Mouse (Mus musculus): ENCODE data around the gene Ackr3. TPM values are rescaled to one million over a fixed set of nuclear protein-coding genes. Genes with fewer than 3 reads are reported as not detected.

The Ackr3 gene
- polyA plus RNA-seq, 2 experiments = 1.9 to 3.3 TPM

- Histone ChIP-seq H3K27me3 (ENCODE audit: control insufficient read depth, insufficient read depth, low read length) (no peaks in the 10 kb centered on the region), H3K4me2 (ENCODE audit: low read depth) (no peak overlapping the region), H3K4me3 (ENCODE audit: insufficient read depth in 1 of 2, low read depth in 2 of 2, low read length in 2 of 2) (no peak overlapping the region), H3K9me3 (ENCODE audit: control insufficient read depth, low read length) (no peaks in the 10 kb centered on the region), H3K9ac (replicated peaks) (no peak overlapping the region), H3K27ac (no peak overlapping the region), H3K36me3 (replicated peaks; ENCODE audit: control insufficient read depth, insufficient read depth, low read depth) (no peaks in the 10 kb centered on the region), H3K4me1 (replicated peaks; ENCODE audit: control insufficient read depth in 2 of 2, insufficient read depth in 2 of 2, low read length in 1 of 2) (peaks cover 0 to 2% of the 10 kb centered on the region in 2 experiments; a peak in 1 of 4 replicates)
- TF ChIP-seq EP300 (IDR thresholded peaks at IDR 0.05; ENCODE audit: low read depth) (no peak), CTCF (IDR thresholded peaks at IDR 0.05; ENCODE audit: low read depth) (no peak)
- DNase-seq (ENCODE audit: low read depth in 3 of 3, low spot score in 3 of 3) = no peak
- ATAC-seq (ENCODE audit: insufficient read depth) = no peak
- WGBS (ENCODE audit: insufficient replicate concordance) = 76% methylated on average over 6 of the region's 6 CpGs
Observed at GRCm38 (mm10) chr1:90214926-90215325, 11.1 kb downstream of the Ackr3 start.

- H3K27ac ChIP-seq = no peak overlapping the region
- H3K9me3 ChIP-seq (ENCODE audit: control insufficient read depth, low read length) = no peaks in the 10 kb centered on the region
- DNase-seq (ENCODE audit: low read depth in 3 of 3, low spot score in 3 of 3) = no peak
- H3K9ac ChIP-seq (replicated peaks) = no peak overlapping the region
- no peak overlapping the region for H3K4me3 ChIP-seq (ENCODE audit: insufficient read depth in 1 of 2, low read depth in 2 of 2, low read length in 2 of 2)
- no peaks in the 10 kb centered on the region for H3K36me3 ChIP-seq (replicated peaks; ENCODE audit: control insufficient read depth, insufficient read depth, low read depth)
- no peaks in the 10 kb centered on the region for H3K27me3 ChIP-seq (ENCODE audit: control insufficient read depth, insufficient read depth, low read length)
- 5% methylated on average over 2 of the region's 2 CpGs for WGBS (ENCODE audit: insufficient replicate concordance)
- TF ChIP-seq EP300 (IDR thresholded peaks at IDR 0.05; ENCODE audit: low read depth) (no peak), CTCF (IDR thresholded peaks at IDR 0.05; ENCODE audit: low read depth) (no peak)
- H3K4me2 ChIP-seq (ENCODE audit: low read depth) = no peak overlapping the region
- no peak for ATAC-seq (ENCODE audit: insufficient read depth)
- peaks cover 0 to 2% of the 10 kb centered on the region in 2 experiments; a peak in 1 of 4 replicates for H3K4me1 ChIP-seq (replicated peaks; ENCODE audit: control insufficient read depth in 2 of 2, insufficient read depth in 2 of 2, low read length in 1 of 2)
Observed at GRCm38 (mm10) chr1:90215881-90216280, 12.1 kb downstream of the Ackr3 start.

GRCm38 (mm10) chr1:90216395-90216794 lies 12.6 kb downstream of the Ackr3 start:
- H3K4me3 ChIP-seq (ENCODE audit: insufficient read depth in 1 of 2, low read depth in 2 of 2, low read length in 2 of 2) = no peak overlapping the region
- DNase-seq (ENCODE audit: low read depth in 3 of 3, low spot score in 3 of 3) = no peak

GRCm38 (mm10) chr1:90220280-90220679 lies 16.5 kb downstream of the Ackr3 start:
- peaks cover 0 to 2% of the 10 kb centered on the region in 2 experiments; a peak in 1 of 4 replicates for H3K4me1 ChIP-seq (replicated peaks; ENCODE audit: control insufficient read depth in 2 of 2, insufficient read depth in 2 of 2, low read length in 1 of 2)
- WGBS (ENCODE audit: insufficient replicate concordance) = 54% methylated on average over 9 of the region's 9 CpGs
- ATAC-seq (ENCODE audit: insufficient read depth) = no peak

More at GRCm38 (mm10) chr1:90216395-90216794, 12.6 kb downstream of the Ackr3 start:
- TF ChIP-seq CTCF (IDR thresholded peaks at IDR 0.05; ENCODE audit: low read depth) (no peak), EP300 (IDR thresholded peaks at IDR 0.05; ENCODE audit: low read depth) (no peak)
- Histone ChIP-seq H3K9ac (replicated peaks) (no peak overlapping the region), H3K36me3 (replicated peaks; ENCODE audit: control insufficient read depth, insufficient read depth, low read depth) (no peaks in the 10 kb centered on the region), H3K27me3 (ENCODE audit: control insufficient read depth, insufficient read depth, low read length) (no peaks in the 10 kb centered on the region), H3K27ac (no peak overlapping the region), H3K4me2 (ENCODE audit: low read depth) (no peak overlapping the region), H3K4me1 (replicated peaks; ENCODE audit: control insufficient read depth in 2 of 2, insufficient read depth in 2 of 2, low read length in 1 of 2) (peaks cover 0 to 2% of the 10 kb centered on the region in 2 experiments; a peak in 1 of 4 replicates), H3K9me3 (ENCODE audit: control insufficient read depth, low read length) (no peaks in the 10 kb centered on the region)
- WGBS (ENCODE audit: insufficient replicate concordance) = 52% methylated on average over 1 of the region's 1 CpGs
- no peak for ATAC-seq (ENCODE audit: insufficient read depth)

GRCm38 (mm10) chr1:90220844-90221243 lies 17.1 kb downstream of the Ackr3 start:
- Histone ChIP-seq H3K4me3 (ENCODE audit: insufficient read depth in 1 of 2, low read depth in 2 of 2, low read length in 2 of 2) (no peak overlapping the region), H3K4me2 (ENCODE audit: low read depth) (no peak overlapping the region), H3K9ac (replicated peaks) (no peak overlapping the region), H3K4me1 (replicated peaks; ENCODE audit: control insufficient read depth in 2 of 2, insufficient read depth in 2 of 2, low read length in 1 of 2) (peaks cover 0 to 3% of the 10 kb centered on the region in 2 experiments; a peak in 1 of 4 replicates), H3K27me3 (ENCODE audit: control insufficient read depth, insufficient read depth, low read length) (no peaks in the 10 kb centered on the region), H3K36me3 (replicated peaks; ENCODE audit: control insufficient read depth, insufficient read depth, low read depth) (no peaks in the 10 kb centered on the region), H3K27ac (no peak overlapping the region), H3K9me3 (ENCODE audit: control insufficient read depth, low read length) (no peaks in the 10 kb centered on the region)
- DNase-seq (ENCODE audit: low read depth in 3 of 3, low spot score in 3 of 3) (no peak), ATAC-seq (ENCODE audit: insufficient read depth) (no peak)
- 71% methylated on average over 4 of the region's 4 CpGs for WGBS (ENCODE audit: insufficient replicate concordance)
- TF ChIP-seq EP300 (IDR thresholded peaks at IDR 0.05; ENCODE audit: low read depth) (no peak), CTCF (IDR thresholded peaks at IDR 0.05; ENCODE audit: low read depth) (no peak)

More at GRCm38 (mm10) chr1:90220280-90220679, 16.5 kb downstream of the Ackr3 start:
- Histone ChIP-seq H3K4me2 (ENCODE audit: low read depth) (no peak overlapping the region), H3K27ac (no peak overlapping the region), H3K9ac (replicated peaks) (no peak overlapping the region), H3K4me3 (ENCODE audit: insufficient read depth in 1 of 2, low read depth in 2 of 2, low read length in 2 of 2) (no peak overlapping the region), H3K9me3 (ENCODE audit: control insufficient read depth, low read length) (no peaks in the 10 kb centered on the region), H3K27me3 (ENCODE audit: control insufficient read depth, insufficient read depth, low read length) (no peaks in the 10 kb centered on the region), H3K36me3 (replicated peaks; ENCODE audit: control insufficient read depth, insufficient read depth, low read depth) (no peaks in the 10 kb centered on the region)
- DNase-seq (ENCODE audit: low read depth in 3 of 3, low spot score in 3 of 3) = no peak
- TF ChIP-seq EP300 (IDR thresholded peaks at IDR 0.05; ENCODE audit: low read depth) (no peak), CTCF (IDR thresholded peaks at IDR 0.05; ENCODE audit: low read depth) (no peak)
